Mouse (Mus musculus) limb, embryonic 11.5 days (tissue): Measurements from ENCODE around the gene Cldn7. TPM values are rescaled to one million over a fixed set of nuclear protein-coding genes. Genes with fewer than 3 reads are reported as not detected.
"Not testable (repeated sequence)": the region's sequence is repeated elsewhere in the genome, so short reads cannot be mapped to it uniquely, and the experiment has no call there.

ENCODE experiments used
- ATAC-seq: fragments of 200-750 bp; cut with Nextera tagmentation; 2 replicates; pipeline ENCODE4 v1.8.0; 2017; ENCODE audit warnings: low read depth; ENCODE audit not compliant: insufficient number of reproducible peaks, low FRiP score, low TSS enrichment
- DNase-seq: peaks from one replicate; pipeline ENCODE4 v3.0.0-alpha.2; 2015; ENCODE audit warnings: low spot score
- H3K27ac ChIP-seq: fragments of 300-500 bp; sonication (generic); replicated peaks from 2 replicates; pipeline ENCODE4 v1.5.1; 2014; ENCODE audit warnings: low read depth, mild to moderate bottlenecking, low read length
- H3K27me3 ChIP-seq: fragments of 300-500 bp; sonication (generic); 2 replicates; pipeline ENCODE4 v1.6.1; 2014; ENCODE audit warnings: mild to moderate bottlenecking, low read length, mixed read lengths; ENCODE audit not compliant: control insufficient read depth, insufficient read depth
- H3K36me3 ChIP-seq: fragments of 300-500 bp; sonication (generic); 2 replicates; pipeline ENCODE4 v1.6.1; 2014; ENCODE audit warnings: mild to moderate bottlenecking, low read length, moderate library complexity, mixed read lengths; ENCODE audit not compliant: control insufficient read depth, insufficient read depth
- H3K4me1 ChIP-seq: fragments of 300-500 bp; sonication (generic); 2 replicates; pipeline ENCODE4 v1.6.1; 2014; ENCODE audit warnings: low read length, mixed read lengths; ENCODE audit not compliant: control insufficient read depth, insufficient read depth
- H3K4me2 ChIP-seq: fragments of 300-500 bp; sonication (generic); 2 replicates; pipeline ENCODE4 v1.6.1; 2014; ENCODE audit warnings: low read depth, mild to moderate bottlenecking, moderate library complexity; ENCODE audit not compliant: severe bottlenecking
- H3K4me3 ChIP-seq: fragments of 300-500 bp; sonication (generic); 2 replicates; pipeline ENCODE4 v1.5.1; 2014; ENCODE audit warnings: low read depth, low read length
- H3K9ac ChIP-seq: fragments of 300-500 bp; sonication (generic); 2 replicates; pipeline ENCODE4 v1.6.1; 2014; ENCODE audit warnings: mild to moderate bottlenecking, low read length
- H3K9me3 ChIP-seq: fragments of 300-500 bp; sonication (generic); 2 replicates; pipeline ENCODE4 v1.6.1; 2016; ENCODE audit warnings: low read length; ENCODE audit not compliant: control insufficient read depth
- WGBS: fragments of 180-500 bp; shearing (Covaris S2); extraction: QIAGEN DNeasy Blood & Tissue Kit; methylation state at CpG from one replicate; pipeline ENCODE4 v1.1.7; 2014; 5-methylcytosine and 5-hydroxymethylcytosine counted together
- polyA plus RNA-seq: library from polyadenylated mRNA; unstranded; fragments of >200 nt; fragmentation: Nextera tagmentation; extraction: Ambion mirVana; gene quantifications from 2 replicates; pipeline ENCODE4 v1.2.1, GENCODE M21; 2014

Gene Cldn7
- 12.7 and 13.2 TPM in 2 replicates for polyA plus RNA-seq

DNA sequence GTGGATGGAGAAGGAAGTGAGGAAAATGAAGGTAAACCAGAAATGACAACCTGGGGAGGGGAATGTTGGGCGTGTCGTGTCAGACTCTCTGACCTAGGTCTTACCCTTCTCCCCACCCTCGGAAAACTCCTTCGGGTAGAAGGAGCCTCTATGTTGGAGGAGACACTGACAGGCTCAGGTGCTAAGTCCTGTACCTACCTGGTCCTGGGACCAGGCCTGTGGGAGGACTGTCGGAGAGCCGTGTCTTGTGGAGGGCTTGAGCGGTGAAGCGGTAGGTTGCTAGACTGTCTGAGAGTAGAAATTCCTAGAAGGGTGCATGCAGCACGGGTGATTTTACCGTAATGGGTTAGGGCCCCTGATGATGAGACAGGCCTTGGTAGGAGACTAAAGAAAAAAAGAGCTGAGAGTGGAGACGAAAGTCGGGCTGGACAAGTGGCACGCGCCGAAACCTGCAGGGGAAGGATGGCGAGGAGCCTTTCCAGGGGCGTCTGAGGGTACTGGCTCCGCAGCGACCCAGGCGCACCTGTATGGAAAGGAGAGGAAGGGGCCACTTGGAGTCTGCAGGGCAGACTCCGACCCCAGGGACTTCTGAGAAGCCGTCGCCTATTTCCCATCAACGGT, at the start of gene Cldn7:
Gene Cldn7, plus strand, starts transcription at position 130 of the 621 bp plus-strand sequence.
- peak; percentile 39 for DNase-seq
- H3K4me2 ChIP-seq: peak within 1 kb of the TSS; percentile 29; the same call in 1 of the 2 replicates

DNA sequence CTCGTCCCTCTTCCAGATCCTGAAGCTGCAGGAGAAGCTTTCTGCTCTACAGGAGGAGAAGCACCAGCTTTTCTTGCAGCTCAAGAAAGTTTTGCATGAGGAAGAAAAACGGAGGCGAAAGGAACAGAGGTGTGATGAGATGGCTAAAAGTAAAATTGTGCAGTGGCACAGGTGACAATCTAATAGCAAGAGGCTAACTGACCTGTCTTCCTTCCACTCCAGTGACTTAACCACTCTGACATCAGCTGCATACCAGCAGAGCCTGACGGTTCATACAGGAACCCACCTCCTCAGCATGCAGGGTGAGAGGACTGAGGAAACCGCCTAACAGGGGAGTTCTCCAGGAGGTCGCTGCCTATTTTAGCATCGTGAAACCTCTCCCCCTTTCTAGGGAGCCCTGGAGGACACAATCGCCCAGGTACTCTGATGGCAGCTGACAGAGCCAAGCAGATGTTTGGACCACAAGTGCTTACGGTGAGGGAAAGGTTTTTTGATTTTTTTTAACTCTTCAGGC, 49.6 kb upstream of the Cldn7 start:
- Histone ChIP-seq H3K27ac (no peak overlapping the region), H3K36me3 (peaks cover 47% of the 10 kb centered on the region), H3K4me1 (peaks cover 19% of the 10 kb centered on the region), H3K9ac (no peak overlapping the region; the same call in 1 of the 2 replicates), H3K4me3 (peak overlapping the region; percentile 95), H3K9me3 (no peaks in the 10 kb centered on the region), H3K4me2 (peak overlapping the region; percentile 96), H3K27me3 (no peaks in the 10 kb centered on the region)
- no peak for ATAC-seq
- WGBS: 34% methylated on average over 9 of the region's 9 CpGs
- DNase-seq: no peak

More for the DNA sequence above, at the start of gene Cldn7:
- Histone ChIP-seq H3K9me3 (no peaks in the 10 kb centered on the region), H3K36me3 (peaks cover under 1% of the 10 kb centered on the region; the same call in 1 of the 2 replicates), H3K27ac (no peak within 1 kb of the TSS), H3K9ac (no peak within 1 kb of the TSS), H3K4me1 (no peaks in the 10 kb centered on the region; the same call in 1 of the 2 replicates), H3K27me3 (peaks cover 53% of the 10 kb centered on the region), H3K4me3 (0 out of 2 replicates have a peak within 1 kb of the TSS, but pooled peaks have one; percentile 0)
- WGBS: 10% methylated on average over 23 of the region's 24 CpGs
- ATAC-seq: no peak

DNA sequence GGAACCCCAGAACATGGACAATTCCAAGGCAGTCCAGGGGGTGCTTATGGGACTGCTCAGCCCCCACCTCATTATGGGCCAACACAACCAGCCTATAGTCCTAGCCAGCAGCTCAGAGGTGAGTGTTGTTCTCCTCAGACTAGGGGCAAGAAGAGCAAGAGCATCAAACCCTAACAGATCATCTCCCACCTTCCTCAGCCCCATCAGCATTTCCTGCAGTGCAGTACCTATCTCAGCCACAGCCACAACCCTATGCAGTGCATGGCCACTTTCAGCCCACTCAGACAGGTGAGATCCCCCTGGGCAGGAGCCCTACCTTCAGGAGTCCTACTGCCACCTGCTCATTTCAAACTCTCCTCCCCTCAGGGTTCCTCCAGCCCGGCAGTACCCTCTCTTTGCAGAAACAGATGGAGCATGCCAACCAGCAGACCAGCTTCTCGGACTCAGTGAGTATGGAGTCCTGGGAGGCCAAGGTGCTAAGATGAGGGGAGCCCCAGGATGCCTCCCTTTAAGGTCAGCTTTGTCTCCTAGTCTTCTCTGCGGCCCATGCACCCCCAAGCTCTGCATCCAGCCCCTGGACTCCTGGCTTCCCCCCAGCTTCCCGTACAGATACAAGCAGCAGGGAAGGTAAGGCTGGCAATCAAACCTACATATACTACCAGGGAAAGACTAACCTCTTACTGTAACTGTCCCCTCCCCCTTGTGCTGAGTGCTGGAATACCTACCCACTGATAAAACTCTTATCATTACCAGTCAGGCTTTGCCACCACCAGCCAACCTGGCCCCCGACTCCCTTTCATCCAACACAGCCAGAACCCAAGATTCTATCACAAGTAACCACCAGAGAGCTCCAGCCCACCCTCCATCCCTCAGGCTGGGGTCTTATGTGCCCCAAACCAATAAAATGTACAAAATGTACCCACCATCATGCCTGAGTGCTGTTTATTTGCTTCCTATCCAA, 48.6 kb upstream of the Cldn7 start:
- Histone ChIP-seq H3K36me3 (peaks cover 38% of the 10 kb centered on the region), H3K27me3 (no peaks in the 10 kb centered on the region), H3K9me3 (no peaks in the 10 kb centered on the region), H3K4me2 (no peak overlapping the region), H3K4me3 (0 out of 2 replicates have a peak overlapping the region, but pooled peaks have one; percentile 95), H3K9ac (no peak overlapping the region), H3K4me1 (peaks cover 19% of the 10 kb centered on the region), H3K27ac (no peak overlapping the region)
- ATAC-seq (no peak), DNase-seq (no peak)
- 63% methylated on average over 5 of the region's 5 CpGs for WGBS

DNA sequence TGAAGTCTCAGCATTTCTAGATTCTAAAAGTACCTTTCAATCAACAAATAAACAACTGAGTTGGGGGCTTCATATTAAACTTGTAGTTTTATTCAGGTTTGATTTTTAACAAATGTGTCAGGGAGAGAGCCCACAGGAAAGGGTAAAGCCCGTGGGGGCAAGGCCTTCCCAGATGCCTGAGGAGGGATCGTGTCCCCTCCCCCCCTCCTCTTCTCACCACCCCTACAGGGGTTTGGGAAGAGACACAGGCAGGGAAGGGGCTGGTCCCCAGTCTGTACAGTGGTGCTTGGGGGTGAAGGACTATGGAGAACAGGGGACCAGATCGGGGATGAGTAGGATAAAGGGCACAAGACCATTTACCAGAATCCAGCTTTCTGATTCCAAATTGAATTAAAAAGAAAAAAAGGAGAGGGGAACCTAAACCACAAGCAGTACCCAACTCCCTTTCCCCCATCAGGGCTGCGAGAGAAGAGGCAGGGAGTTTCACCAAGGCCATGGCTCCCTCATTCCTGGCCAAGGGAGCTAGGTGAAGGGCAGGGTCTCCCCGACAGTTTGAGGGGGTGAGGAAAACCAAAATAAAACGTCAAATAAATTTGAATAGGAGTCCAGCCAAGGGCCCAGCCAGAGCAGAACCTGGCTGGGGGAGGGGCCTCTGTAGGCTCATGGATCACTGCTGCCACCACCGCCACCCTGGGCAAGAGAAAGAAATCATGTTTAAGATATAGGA, 47.8 kb upstream of the Cldn7 start:
- H3K27ac ChIP-seq, DNase-seq, H3K27me3 ChIP-seq, H3K9me3 ChIP-seq, H3K9ac ChIP-seq, H3K4me2 ChIP-seq, ATAC-seq, H3K4me3 ChIP-seq: not testable (repeated sequence)
- Histone ChIP-seq H3K36me3 (peaks cover 30% of the 10 kb centered on the region), H3K4me1 (peaks cover 19% of the 10 kb centered on the region)
- WGBS: 70% methylated on average over 7 of the region's 7 CpGs

DNA sequence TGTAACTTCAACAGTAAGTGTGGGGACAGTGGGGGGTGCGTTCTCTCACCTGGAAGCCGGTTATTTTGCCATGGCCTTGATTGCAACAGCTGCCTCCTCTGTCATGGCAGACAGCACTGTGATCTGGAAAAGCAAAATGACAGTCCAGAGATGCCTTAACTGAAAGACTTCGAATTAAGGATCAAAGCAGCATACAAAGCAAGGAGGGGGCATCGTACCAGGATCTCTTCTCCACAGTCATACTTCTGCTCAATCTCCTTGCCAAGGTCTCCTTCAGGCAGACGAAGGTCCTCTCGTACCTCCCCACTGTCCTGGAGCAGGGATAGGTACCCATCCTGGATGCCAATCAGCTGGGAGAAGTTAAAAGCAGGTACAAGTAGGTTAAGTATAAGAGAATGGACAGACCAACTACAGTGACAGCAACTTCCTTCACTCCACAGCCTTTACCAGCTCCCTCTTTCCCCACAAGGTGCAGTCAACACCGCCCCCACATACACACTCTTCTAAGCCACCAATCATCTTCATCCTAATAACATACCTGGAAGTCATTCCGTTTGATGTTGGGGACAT, 47.1 kb upstream of the Cldn7 start:
- H3K27me3 ChIP-seq: no peaks in the 10 kb centered on the region
- 87% methylated on average over 8 of the region's 8 CpGs for WGBS
- no peaks in the 10 kb centered on the region for H3K9me3 ChIP-seq
- DNase-seq (no peak), ATAC-seq (no peak)
- H3K4me3 ChIP-seq: no peak overlapping the region
- no peak overlapping the region for H3K9ac ChIP-seq
- peaks cover 19% of the 10 kb centered on the region for H3K4me1 ChIP-seq
- no peak overlapping the region for H3K4me2 ChIP-seq
- peaks cover 26% of the 10 kb centered on the region for H3K36me3 ChIP-seq
- no peak overlapping the region for H3K27ac ChIP-seq

DNA sequence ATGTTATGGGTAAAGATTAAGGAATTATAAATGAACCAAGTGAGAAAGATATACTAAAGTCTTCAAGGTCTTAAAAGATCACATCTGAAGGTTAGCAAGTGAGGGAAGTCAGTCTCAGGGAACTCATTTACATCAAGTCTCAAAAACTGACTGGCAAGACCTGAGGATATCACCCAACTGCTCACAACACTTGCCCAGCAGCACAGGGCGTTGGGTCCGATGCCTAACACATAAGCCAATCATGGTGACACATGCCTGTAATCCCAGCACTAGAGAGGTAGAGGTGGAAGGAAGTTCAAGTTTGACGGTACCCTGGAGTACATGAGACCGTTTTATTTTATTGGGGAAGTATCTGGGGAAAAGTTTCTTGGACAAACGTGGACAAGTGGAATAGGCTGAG, 46.5 kb upstream of the Cldn7 start:
- no peak overlapping the region for H3K27ac ChIP-seq
- H3K36me3 ChIP-seq: peaks cover 25% of the 10 kb centered on the region
- H3K9ac ChIP-seq: no peak overlapping the region
- no peaks in the 10 kb centered on the region for H3K9me3 ChIP-seq
- H3K4me1 ChIP-seq: peaks cover 18% of the 10 kb centered on the region
- no peak for DNase-seq
- no peak overlapping the region for H3K4me3 ChIP-seq
- H3K27me3 ChIP-seq: no peaks in the 10 kb centered on the region
- no peak for ATAC-seq
- 81% methylated on average over 5 of the region's 5 CpGs for WGBS
- no peak overlapping the region for H3K4me2 ChIP-seq

DNA sequence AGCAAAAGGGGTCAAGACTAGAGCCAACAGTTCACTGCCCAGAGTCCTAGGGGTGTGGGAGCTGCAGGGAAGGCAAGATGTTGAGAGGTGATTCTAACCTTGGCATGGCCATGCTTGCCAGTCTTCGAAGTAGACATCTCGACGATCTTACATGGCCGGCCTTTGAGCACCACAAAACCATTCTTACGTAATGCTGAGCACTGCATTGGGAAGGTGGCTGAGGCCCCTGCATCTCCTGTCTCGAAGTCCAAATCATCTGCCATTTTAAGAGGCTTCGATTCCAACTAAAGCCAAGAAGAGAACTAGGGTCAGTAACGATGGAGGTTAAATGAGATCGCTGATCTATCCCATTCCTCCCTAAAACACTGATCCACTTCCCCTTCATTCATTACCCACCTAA, 45.5 kb upstream of the Cldn7 start:
- H3K27ac ChIP-seq: no peak overlapping the region
- H3K4me1 ChIP-seq: peaks cover 14% of the 10 kb centered on the region

More for the DNA sequence above, 45.5 kb upstream of the Cldn7 start:
- Histone ChIP-seq H3K4me3 (peak overlapping the region; percentile 96; the same call in 1 of the 2 replicates), H3K27me3 (no peaks in the 10 kb centered on the region), H3K36me3 (peaks cover 24% of the 10 kb centered on the region), H3K9ac (no peak overlapping the region), H3K4me2 (peak overlapping the region; percentile 93), H3K9me3 (no peaks in the 10 kb centered on the region)
- ATAC-seq: no peak
- 81% methylated on average over 9 of the region's 9 CpGs for WGBS
- no peak for DNase-seq
